Mouse (Mus musculus) thymus, postnatal 10 days (tissue): ENCODE data around the gene Muc13.

Experiments
- DNase-seq, 2 experiments: peaks; one replicate each; pipeline ENCODE4 v3.0.0; 2021; ENCODE audit warnings: low spot score in 2 of 2

Muc13 gene

DNA sequence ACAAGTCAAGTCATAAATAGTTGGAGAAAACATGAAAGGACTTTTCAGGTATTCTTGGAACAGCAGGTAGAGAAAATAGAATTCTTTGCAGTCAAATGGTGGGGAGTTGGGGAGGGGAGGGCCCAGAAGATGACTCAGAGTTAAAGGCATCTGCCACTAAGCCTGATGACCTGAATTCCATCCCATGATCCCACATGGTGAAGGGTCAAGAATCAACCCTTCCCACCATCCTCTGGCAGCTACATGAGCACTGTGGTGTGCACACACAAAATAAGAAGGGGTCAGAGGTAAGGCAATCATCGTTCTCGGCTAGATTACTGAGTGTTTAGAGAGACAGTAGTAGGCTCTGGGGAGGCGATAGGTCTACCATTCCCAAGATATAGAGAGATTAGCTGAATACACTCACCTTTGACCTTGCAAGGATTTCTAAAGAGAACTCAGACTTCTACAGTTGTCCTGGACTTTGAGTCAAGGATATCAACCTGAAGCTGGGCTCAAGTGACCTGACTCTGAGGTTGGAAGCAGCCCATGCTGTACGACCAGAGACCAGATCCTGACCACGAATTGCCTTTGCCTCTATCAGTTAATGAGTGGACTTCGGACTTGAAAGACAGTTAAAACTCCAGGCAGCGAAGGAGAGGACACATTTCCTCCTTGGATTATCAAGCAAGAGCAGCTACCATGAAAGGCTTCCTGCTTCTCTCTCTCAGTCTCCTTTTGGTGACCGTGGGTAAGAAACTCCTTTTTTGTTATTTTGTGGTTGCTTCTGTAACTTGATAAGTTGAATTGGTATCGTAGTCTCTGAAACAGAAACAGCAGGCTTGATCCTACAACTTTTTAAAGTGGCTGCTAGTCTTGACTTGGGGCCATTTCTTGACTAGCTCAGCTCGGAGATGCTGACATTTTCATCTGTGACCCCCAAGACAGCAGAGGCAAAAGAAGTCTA, at the start of gene Muc13:
Muc13 (plus strand) TSS at position 192 of the 946 bp plus-strand sequence.
- DNase-seq, result no peak

DNA sequence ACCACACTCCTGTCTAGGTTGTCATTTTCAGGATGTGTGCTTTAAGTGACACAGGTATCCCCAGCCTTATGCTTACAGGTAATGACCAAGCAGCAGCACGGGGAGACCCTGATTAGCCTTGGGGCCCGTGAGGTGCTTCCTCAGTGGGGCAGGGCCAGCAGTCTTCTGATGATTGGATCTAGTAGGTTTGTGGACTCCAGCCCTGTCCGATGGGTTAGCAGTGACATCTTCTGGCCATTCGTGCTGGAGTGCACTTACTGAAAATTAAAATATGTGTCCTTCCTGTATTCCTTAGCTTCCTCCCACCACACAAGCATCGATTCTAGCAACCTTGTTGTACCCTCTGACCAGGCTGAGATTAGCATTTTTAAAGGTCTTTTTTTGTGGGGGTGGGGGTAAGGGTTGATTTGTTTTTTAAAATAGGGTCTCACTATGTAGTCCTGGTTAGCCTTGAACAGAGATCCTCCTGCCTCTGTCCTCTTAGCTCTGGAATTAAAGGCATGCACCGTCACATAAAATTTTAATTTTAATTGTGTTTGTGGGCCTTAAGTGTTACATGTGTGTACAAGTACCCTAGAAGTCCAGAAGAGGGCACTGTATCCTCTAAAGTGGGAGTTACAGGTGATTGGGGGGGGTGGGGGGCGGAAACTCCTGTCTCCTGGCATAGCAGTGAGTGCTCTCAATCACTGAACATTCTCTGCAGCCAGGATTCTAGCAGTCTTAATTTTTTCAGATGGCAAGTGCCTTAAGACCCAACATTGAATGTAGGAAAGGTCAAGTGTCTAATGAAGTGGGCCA, 49.0 kb upstream of the Muc13 start:
- peak in 1 of 2 experiments; percentile 31 for DNase-seq

DNA sequence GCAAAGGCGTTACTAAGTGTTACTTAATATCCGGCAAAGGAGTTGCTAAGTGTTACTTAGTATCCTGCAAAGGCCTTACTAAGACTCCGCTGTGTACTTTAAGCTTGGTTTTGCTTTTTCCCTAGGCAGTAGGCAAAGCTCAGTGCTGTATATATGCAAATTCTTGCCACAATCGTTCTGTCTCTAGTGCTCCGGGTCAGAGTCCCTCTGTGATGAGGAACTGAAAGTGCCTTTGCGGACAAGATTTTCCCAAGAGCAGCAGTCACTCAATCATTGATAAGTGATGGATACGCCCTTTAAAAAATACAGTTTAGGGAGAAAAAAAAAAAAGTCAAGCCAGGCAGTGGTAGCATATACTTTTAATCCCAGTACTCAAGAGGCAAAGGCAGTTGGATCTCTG, 48.4 kb upstream of the Muc13 start:
- DNase-seq, result no peak

DNA sequence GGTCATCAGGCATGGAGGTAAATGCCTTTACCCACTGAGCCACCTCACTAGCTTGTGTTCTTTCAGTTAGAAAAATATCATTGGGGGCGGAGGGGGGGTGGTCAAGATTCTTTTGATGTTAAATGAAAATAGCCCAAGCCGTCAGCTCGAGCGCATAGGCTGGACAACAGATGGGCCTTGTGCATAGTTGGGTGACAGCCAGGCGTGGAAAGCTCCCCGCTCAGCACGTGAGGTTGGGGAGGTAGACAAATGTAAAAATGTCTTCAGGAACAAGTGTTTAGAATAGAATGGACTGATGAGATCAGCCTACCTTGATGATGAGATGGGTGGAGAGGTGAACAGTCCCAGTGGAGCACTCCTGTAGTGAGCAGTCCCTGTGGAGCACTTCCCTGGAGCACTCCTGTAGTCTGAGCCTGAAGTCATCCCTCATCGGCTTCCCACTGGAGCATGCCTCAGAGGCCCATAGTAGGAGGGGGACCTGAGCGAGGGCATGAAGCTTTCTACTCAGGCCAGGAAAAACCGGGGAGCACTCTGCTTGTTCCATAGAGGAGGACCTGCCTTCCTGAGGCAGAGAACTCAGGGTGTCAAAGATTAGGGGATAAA, 47.7 kb upstream of the Muc13 start:
- DNase-seq, result no peak

DNA sequence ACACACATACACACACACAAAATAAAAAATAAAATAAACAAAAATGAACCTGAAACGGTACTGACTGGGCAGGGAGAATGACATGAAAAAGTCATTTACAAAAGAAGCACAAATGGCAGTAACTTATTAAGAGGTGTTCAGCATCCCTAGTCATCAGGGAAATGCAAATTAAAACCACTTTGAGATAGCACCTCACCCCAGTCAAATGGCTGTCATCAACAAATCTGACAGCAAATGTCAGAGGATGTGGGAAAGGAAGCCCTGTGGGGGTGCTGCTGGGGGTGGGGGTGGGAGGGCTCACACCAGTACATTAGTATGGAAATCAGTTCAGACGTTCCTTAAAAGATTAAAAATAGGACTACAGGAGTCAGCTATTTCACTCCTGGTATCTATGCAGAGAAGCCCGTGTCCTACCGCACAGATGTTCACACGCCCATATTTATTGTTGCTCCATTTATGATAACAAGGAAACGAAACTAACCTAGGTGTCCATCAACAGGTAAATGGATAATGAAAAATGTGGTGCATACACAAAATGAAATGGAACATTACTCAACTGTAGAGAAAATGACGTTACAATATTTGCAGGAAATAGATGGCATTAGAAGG, 46.4 kb upstream of the Muc13 start:
- DNase-seq, result no peak

DNA sequence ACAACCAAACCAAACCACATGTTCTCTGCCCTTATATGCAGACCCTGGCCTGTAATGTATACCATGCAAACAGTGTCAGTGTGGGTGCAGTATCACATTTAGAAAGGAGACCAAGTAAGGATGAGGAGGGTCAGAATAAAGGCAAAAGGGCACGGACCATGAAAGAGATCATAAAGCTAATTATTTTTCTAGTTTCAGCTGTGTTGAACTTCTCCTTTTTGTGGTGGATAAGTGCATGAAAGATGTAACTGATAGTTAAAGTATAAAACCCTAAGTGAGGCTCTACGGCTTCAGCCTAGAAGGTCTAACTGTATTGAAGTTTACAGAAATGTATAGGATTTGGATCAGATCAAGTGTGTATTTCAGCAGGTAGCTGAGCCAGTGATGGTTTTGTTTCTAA, 45.8 kb upstream of the Muc13 start:
- DNase-seq, result no peak

DNA sequence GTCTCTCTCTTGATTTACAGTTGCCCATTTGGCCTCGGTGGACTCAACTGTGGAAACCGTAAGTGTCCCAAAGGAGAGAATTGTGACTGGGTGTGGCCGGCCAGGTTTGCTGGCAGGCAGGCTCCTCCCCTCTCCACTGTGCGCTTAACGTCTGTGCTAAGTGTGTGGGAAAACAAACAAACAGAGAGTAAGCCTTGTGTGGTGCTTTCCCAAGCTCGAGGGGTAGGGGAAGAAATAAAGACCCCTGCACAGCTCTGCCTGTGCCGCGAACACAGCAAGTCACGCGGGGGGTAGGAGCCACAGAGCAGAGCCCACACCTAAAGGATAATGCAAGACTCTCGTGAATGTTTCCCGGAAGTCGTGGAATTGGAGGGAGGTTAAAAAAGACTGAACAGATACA, 42.7 kb upstream of the Muc13 start:
- DNase-seq, result peak in 1 of 2 experiments; percentile 14

DNA sequence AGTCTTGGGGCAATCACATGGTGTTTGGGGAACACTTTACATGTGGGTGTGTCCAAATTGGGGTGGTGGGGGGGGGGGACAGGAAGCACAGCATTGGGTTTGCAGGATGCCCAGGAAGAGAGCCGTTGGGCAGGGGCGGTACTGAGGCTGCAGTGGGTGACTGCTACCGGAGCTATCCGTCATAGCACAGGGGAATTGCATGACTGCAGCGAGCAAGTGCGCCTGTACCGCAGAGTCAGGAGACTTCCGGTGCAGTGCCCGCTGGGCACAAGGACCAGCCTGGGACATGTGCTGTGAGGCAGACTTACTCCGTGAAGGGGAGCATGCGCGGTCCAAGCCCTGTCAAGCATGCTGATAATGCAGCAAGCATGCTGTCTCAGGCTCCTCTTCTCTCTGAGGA, 42.2 kb upstream of the Muc13 start:
- peak; percentile 56 to 59 for DNase-seq

DNA sequence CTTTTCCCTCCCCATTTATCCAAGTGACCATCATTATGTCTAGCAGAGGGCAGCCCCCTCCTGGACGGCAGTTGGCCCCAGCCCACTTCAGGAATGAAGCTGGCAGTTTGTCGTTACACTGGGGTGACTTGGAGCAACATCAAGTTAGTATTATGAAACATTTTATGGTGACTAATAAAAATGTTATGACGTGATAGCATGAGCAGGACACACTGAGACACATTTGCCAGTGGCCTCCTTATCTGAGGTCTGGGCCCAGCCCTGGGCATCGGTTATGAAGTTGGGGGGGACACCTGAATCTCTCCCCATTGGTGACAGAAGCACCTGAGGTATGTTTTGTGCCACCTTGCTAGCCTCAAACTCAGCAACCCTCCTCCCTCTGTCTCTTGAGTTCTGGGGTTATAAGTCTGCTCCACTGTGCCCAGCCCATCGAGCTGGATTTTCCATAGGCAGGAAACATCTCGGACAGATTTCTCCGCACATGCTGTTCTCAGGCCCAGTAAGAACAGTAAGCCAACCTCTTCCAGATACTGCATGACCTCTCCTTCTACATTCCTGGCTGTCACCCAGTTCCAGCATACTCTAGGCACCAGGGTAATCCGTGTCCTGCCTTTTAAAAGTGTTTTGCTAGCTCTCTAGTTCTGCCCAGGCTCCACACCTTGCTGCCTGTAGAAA, 40.8 kb upstream of the Muc13 start:
- DNase-seq, result no peak

DNA sequence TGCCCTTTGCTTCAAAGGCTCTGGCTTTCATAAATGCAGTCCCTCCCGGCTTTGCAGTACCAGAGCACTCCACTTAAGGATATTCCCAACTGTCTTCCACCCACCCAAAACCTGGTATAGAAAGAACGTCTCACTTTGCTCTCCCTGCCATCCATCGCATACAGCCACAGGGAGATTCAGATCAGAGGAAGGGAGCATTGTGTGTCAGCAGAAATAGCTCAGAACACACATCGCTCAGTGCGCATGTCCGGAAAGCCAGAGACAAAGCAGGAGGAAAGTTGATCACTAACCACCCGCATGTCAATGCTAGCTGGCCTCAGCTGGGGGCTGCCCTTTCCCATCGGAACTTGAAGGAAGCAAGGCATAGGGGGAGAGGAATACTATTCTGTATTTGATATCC, 38.5 kb upstream of the Muc13 start:
- DNase-seq, result no peak

DNA sequence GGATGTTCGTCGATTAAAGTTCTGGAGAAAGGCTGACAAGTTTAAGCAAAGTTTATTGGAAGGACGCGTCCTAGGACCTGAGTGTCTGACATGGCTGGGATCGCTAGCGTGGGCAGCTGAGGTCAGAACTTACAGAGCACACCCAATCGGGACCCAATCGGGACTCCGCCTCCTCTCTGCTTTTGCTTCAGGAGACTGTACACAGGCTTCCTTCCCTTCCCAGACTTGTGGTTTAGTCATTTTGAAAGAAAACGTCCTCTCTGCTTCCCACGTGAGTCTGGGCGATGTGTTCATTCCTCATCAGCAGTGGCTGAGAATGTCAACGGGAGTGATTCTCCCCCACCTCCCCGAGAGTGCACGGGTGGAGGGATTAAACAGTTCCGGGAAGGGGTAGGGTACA, 37.9 kb upstream of the Muc13 start:
- DNase-seq, result no peak

DNA sequence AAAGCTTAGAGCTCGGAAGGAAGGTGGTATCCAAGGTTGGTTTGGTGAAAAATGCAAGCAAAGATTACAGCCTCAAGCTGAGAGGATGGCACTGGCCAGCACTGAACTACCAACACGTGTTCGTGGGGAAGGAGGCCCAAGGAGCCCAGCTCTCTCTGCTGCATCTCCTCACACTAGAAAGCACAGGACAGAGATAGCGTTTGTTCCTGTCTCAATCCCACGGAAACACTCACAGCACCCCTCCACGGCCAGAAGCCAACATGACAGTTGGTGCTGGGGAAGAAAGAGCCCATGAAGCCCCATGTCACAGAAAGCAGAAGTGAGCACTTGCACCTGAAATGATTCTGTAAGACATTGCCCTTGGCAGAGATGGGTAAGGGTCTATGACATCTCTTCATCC, 37.4 kb upstream of the Muc13 start:
- DNase-seq, result no peak

DNA sequence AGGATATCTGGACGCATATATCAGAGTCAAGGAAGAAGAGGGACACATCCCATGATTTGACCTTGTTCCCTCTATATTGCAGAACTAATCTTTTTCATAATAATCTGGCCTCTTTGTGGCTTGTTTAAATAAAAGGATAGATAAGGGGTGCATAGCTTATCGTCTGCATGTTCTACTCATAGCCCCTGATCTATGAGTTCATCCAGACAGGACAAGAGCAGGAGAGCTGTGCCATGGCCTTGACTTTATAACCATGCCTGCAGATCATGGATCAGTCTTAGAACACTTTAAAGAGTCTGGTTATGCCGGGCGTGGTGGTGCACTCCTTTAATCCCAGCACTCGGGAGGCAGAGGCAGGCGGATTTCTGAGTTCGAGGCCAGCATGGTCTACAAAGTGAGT, 34.6 kb upstream of the Muc13 start:
- no peak for DNase-seq

DNA sequence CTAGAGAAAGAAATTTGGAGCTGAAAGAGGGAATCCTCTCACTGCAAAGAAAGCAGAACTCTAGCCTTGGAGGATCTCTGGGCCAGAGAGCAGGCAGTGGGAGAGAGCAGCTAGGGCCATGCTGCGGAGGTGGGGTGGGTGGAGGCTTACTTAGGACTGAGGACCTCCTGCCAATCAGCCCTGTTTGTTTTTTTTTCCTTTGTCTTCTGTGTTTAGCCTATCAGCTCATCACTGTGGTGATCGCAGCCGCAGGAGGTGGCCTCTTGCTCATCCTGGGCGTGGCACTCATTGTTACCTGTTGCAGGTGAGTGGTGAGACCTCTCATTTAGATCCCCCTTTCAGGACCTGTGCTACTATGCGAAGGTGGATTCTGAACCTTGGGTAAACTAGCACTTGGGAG, 33.3 kb upstream of the Muc13 start:
- DNase-seq, result no peak

DNA sequence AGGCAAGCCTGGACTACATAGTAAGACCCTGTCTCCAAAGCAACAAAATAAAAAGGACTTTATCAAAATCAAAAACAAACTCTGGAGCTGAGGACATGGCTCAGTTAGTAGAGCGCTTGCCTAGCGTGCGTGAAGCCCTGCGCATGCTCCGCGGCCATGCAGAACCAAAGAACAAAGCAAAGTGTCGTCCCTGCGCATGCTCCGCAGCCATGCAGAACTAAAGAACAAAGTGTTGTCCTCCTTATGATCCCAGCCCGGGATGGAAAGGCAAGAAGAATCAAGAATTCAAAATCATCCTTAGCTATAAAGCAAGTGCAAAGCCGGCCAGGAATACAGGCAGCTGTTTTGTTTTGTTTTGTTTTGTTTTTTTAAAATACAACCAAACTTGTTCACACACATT, 32.8 kb upstream of the Muc13 start:
- DNase-seq, result no peak

DNA sequence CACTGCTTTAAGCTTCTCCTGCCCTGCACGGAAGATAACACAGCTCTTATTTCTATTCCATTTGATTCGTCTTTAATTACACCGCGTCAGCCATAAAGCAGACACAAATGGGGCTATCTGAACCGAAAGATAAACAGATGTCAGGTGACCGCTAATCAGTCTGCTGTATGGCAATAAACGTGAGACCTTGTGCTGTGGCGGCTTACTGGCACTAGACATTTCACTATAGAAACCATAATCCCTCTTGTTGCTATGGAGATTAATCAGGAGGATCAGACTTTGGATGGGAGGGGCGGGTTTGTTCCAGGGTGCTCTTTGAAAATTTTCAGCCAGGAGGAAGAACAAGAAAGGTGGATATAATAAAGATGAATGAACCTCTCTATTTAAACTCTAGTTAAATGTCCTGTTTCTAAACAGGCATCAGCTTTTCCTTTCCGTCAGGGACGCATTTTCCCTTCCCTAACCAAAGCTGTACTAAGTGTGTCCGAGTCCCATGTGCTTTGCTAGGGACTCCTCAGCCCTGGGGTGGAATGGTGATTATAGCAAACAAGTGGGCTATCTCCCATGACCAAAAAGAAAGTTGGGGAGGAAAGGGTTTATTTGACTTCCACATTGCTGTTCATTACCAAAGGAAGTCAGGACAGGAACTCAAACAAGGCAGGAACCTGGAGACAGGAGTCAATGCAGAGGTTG, 29.2 kb upstream of the Muc13 start:
- DNase-seq, result no peak

DNA sequence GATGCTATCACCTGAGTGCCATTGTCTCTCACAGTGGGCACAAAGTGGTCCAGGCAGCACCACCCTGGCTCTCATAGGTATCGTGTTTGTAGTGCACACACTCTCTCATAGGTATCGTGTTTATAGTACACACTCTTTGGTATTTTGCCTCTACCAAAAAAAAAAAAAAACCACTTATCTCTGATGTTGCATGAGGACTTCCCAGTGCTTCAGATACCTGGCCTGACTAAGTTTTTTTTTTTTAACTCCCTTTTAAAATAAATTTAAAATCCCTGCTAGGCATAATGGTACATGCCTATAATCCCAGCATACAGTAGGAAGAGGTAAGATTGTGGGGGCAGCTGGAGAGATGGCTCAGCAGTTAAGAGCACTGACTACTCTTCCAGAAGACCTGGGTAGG, 28.4 kb upstream of the Muc13 start:
- DNase-seq, result no peak

DNA sequence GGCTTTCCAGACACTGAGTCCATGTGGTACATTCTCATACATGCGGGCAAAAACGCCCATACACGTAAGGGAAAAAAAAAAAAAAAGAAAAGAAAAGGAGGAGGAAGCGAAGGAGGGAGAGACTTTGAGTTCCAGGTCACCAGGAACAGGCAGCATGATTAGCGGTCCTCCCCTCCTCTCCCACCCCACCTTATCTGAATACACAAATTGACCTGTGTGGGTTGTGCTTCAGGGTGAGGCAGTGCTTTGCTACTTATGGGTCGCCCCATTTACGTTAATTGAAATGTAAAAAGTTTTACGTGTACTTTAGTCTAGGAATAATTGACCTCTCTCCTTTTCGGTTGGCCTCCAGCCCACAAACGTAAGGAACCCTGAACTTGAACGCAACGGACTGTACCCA, 27.5 kb upstream of the Muc13 start:
- no peak for DNase-seq

DNA sequence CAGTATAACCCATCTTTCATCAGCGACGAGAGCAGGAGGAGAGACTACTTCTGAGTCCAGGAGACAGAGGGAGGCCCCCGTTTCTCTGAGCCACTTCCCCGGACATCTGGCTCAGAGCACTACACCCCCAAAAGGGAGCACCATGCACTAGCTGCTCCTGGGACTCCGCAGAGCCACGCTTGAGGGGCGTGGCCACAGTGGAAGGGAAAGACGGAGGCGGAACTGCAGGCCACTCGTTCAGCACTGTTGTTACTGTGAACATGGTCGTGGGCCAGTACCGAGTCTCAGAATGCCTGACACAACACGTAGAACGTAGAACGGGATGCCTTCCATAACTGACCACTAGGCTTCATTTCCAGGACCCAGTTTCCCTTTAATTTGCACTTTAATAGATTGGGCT, 27.1 kb upstream of the Muc13 start:
- no peak for DNase-seq

DNA sequence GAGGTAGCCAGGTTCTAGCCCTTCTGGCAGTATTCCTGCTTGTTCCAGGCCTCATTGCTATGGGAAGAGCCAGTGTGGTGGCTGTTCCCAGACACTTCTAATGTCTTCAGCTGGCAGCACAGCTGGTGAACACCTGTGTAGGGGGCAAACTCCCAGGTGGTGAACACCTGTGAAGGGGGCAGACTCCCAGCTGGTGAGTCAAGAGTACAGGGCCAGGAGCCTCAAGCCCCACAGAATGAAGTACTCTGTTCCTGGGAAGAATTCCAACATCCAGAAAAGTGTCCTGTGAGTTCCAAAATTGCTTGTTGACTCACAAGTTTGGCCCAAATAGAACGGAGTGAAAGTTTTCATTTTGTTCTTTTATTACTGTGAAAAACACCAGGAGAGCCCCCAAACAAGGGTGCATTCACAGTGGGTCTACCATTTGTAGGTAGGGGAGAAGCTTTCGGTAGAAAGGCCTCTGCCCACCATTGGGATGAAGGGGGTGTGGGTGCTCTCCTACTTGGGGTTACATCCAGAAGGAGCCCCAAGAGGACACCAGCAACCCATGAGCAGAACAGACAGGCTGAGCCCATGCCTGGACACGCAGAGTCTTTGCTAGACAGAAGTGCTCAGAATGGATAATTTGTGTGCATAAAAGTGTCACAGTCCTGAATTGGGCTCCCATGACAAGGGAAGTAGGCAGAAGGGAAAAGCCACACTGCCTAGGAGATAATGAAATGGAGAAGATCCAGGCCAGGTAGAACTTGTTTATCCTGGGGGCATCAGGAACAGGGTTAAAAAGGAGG, 25.2 kb upstream of the Muc13 start:
- no peak for DNase-seq
